Mouse (Mus musculus) brain, embryonic 14.5 days (tissue): ENCODE measurements around the gene H2al2a.

Experiments used
- CTCF ChIP-seq: fragments of 200-500 bp; IDR thresholded peaks from 2 replicates; pipeline ENCODE4 v1.5.1; 2012; ENCODE audit warnings: inconsistent platforms, mild to moderate bottlenecking, moderate library complexity, borderline replicate concordance; ENCODE audit not compliant: insufficient read depth, insufficient read length; ENCODE audit errors: extremely low read depth
- POLR2A ChIP-seq: fragments of 200-500 bp; IDR thresholded peaks from 2 replicates; pipeline ENCODE4 v1.6.1; 2012; ENCODE audit warnings: mild to moderate bottlenecking, inconsistent platforms, borderline replicate concordance; ENCODE audit not compliant: poor library complexity, insufficient read depth, insufficient read length, severe bottlenecking; ENCODE audit errors: extremely low read depth

GRCm38 (mm10) chr2:18045143-18045780, 48.5 kb upstream of the H2al2a start:
- TF ChIP-seq CTCF (no peak), POLR2A (no peak)
